Mouse (Mus musculus): ENCODE data around the gene Rab20. TPM values are rescaled to one million over a fixed set of nuclear protein-coding genes. Genes with fewer than 3 reads are reported as not detected.
A peak's percentile ranks its signal among the peaks of the same experiment; 100 is the strongest.

The Rab20 gene
- total and polyA plus RNA-seq, 2 experiments: 15.9 to 21.2 TPM

DNA sequence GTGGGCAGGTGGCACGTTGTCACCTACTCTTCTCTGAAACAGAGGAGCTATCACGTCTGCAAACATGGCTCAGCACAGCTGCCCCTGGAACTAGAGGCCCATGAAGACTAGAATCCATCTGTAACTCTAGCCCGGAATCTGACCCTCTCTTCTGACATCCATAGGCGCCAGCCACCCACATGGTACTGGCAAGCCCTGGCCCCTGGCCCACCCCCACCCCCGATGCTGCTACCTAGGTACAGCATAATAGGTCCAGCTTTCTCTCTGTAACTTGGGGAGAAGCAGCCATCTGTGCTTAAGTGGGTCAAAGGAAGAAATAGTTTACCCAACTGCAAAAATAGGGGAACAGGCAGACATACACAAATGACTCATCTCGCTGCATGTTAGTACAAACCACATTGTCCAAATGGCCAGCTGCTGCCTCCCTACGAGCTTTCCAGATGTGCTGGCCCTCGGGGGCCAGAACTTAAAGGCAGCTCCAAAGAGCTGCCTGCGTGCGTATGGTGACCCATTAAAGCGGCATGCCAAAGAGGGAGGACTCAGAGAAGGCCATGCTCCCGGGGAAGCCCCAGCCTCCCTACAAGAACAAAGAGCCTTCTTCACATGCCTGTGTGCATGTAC, 66.9 kb downstream of the Rab20 start:
- Histone ChIP-seq H3K36me3 (ENCODE audit: control insufficient read depth, insufficient read depth, low read length) (no peaks in the 10 kb centered on the region), H3K9ac (ENCODE audit: low read depth, low read length) (no peak overlapping the region), H3K4me1 (ENCODE audit: control insufficient read depth, insufficient read depth, low read length) (no peaks in the 10 kb centered on the region; the same call in 1 of the 2 replicates), H3K27ac (replicated peaks; ENCODE audit: insufficient read depth, low read depth, low read length) (no peak overlapping the region), H3K4me3 (ENCODE audit: insufficient read depth, low read depth, low read length) (no peak overlapping the region), H3K79me2 (ENCODE audit: control insufficient read depth, insufficient read depth, low read length) (no peaks in the 10 kb centered on the region), H3K27me3 (ENCODE audit: control insufficient read depth, insufficient read depth, low read length) (no peaks in the 10 kb centered on the region)
- TF ChIP-seq POLR2A (IDR thresholded peaks at IDR 0.05; ENCODE audit: extremely low read depth, insufficient read depth, low read length) (no peak), CTCF (IDR thresholded peaks at IDR 0.05; ENCODE audit: low read depth, low read length) (no peak)
- no peak for DNase-seq (ENCODE audit: extremely low read depth, low read depth, low spot score)
- WGBS: 86% methylated on average over 12 of the region's 12 CpGs

DNA sequence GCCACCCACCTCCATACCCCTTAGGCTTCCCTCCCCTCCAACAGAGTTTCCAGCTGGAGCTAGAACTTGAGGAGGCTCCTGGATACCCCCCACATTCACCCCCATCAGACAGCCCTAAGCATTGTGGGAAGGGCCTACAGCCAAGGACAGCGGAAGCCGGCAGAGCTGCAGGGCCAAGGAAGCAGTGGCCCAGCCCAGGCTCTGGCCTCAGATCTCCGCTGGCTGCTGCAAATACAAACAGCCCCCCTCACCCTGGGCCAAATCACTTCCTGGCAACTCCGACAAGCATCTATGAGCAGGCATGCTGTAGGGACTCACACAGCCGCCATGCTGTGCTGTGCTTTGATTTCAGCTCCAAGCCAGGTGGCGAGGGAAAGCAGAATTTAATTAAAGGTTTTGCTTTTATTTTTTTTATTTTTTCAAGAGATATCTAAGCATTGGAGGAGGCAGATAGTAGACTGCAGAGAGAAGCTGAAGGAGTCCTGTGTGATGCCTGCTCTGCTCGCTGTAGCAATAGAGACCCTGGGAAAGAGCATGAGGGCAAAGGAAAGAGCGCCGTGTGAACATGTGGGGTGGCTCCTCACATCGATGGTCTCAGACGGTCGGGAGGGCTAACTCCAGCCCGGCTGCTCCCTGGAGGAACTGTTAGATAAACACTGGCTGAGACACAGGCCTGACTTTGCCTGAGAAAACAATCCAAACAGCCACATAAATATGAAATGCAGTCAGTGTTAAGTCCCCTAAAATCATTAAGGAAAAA, 72.6 kb downstream of the Rab20 start:
- 71% methylated on average over 13 of the region's 13 CpGs for WGBS
- Histone ChIP-seq H3K79me2 (ENCODE audit: control insufficient read depth, insufficient read depth, low read length) (no peaks in the 10 kb centered on the region), H3K27ac (replicated peaks; ENCODE audit: insufficient read depth, low read depth, low read length) (peak overlapping the region; percentile 63), H3K9ac (ENCODE audit: low read depth, low read length) (no peak overlapping the region), H3K27me3 (ENCODE audit: control insufficient read depth, insufficient read depth, low read length) (no peaks in the 10 kb centered on the region), H3K36me3 (ENCODE audit: control insufficient read depth, insufficient read depth, low read length) (no peaks in the 10 kb centered on the region), H3K4me3 (ENCODE audit: insufficient read depth, low read depth, low read length) (no peak overlapping the region), H3K4me1 (ENCODE audit: control insufficient read depth, insufficient read depth, low read length) (no peaks in the 10 kb centered on the region)
- no peak for TF ChIP-seq POLR2A (IDR thresholded peaks at IDR 0.05; ENCODE audit: extremely low read depth, insufficient read depth, low read length)
- TF ChIP-seq CTCF (IDR thresholded peaks at IDR 0.05; ENCODE audit: low read depth, low read length): 0 out of 2 replicates have a peak, but pooled peaks have one; percentile 1
- DNase-seq (ENCODE audit: extremely low read depth, low read depth, low spot score): peak; percentile 35

DNA sequence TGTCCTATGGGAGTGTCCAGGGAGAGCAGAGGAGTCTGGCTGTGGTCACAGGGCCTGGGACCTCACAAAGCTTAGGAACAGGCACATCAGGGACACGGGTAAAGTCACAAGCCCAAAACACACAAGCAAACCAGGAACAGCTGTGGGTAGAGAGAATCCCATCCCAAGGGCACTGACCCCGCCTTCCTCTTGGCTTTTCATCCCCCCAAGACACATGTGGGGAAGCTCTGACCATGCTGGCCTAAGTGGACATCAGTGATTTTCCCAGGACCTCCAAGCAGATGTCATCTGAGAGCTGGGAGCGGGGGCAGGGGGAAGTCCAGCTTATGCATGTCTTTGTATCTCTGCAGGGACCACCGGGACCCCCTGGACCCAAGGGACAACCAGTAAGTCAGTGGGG, 73.9 kb downstream of the Rab20 start:
- 79% methylated on average over 4 of the region's 4 CpGs for WGBS
- DNase-seq (ENCODE audit: extremely low read depth, low read depth, low spot score): no peak
- H3K4me3 ChIP-seq (ENCODE audit: insufficient read depth, low read depth, low read length): no peak overlapping the region

DNA sequence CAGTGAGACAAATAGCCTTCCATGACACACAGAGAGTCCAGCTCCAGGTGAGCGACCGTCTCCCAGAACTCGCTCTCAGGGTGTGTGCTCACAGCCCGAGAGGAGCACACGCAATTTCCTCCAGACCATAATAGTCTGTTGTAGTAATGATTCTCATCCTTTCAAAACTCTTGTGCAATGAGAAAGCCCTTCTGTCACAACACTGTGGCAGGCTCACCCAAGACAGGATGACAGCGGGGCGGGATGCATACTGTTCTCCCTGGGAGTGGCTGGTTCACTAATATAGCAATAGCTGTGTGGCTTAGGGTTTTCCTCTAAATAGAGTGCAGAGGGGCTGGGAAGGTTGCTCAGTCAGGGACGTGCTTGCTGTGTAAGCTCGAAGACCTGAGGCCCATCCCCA, 74.7 kb downstream of the Rab20 start:
- 94% methylated on average over 9 of the region's 9 CpGs for WGBS

More for the DNA sequence above, 73.9 kb downstream of the Rab20 start:
- no peak for TF ChIP-seq POLR2A (IDR thresholded peaks at IDR 0.05; ENCODE audit: extremely low read depth, insufficient read depth, low read length)
- no peak for TF ChIP-seq CTCF (IDR thresholded peaks at IDR 0.05; ENCODE audit: low read depth, low read length)
- Histone ChIP-seq H3K27me3 (ENCODE audit: control insufficient read depth, insufficient read depth, low read length) (no peaks in the 10 kb centered on the region), H3K79me2 (ENCODE audit: control insufficient read depth, insufficient read depth, low read length) (no peaks in the 10 kb centered on the region), H3K4me1 (ENCODE audit: control insufficient read depth, insufficient read depth, low read length) (no peaks in the 10 kb centered on the region), H3K9ac (ENCODE audit: low read depth, low read length) (no peak overlapping the region), H3K36me3 (ENCODE audit: control insufficient read depth, insufficient read depth, low read length) (no peaks in the 10 kb centered on the region), H3K27ac (replicated peaks; ENCODE audit: insufficient read depth, low read depth, low read length) (no peak overlapping the region)

More for the DNA sequence above, 74.7 kb downstream of the Rab20 start:
- no peak for DNase-seq (ENCODE audit: extremely low read depth, low read depth, low spot score)
- no peaks in the 10 kb centered on the region for H3K79me2 ChIP-seq (ENCODE audit: control insufficient read depth, insufficient read depth, low read length)
- H3K27me3 ChIP-seq (ENCODE audit: control insufficient read depth, insufficient read depth, low read length): no peaks in the 10 kb centered on the region
- H3K4me3 ChIP-seq (ENCODE audit: insufficient read depth, low read depth, low read length): no peak overlapping the region
- TF ChIP-seq POLR2A (IDR thresholded peaks at IDR 0.05; ENCODE audit: extremely low read depth, insufficient read depth, low read length): no peak
- TF ChIP-seq CTCF (IDR thresholded peaks at IDR 0.05; ENCODE audit: low read depth, low read length): no peak
- H3K4me1 ChIP-seq (ENCODE audit: control insufficient read depth, insufficient read depth, low read length): no peaks in the 10 kb centered on the region
- no peak overlapping the region for H3K27ac ChIP-seq (replicated peaks; ENCODE audit: insufficient read depth, low read depth, low read length)
- no peaks in the 10 kb centered on the region for H3K36me3 ChIP-seq (ENCODE audit: control insufficient read depth, insufficient read depth, low read length)
- H3K9ac ChIP-seq (ENCODE audit: low read depth, low read length): no peak overlapping the region

Other genes starting within 250 kb of the Rab20 start
- gene Col4a2, start 165.9 kb downstream of the Rab20 start, total RNA-seq (2014; rRNA removed): 7.7 and 10.9 TPM in 2 replicates
- gene Col4a2, start 165.9 kb downstream of the Rab20 start, polyA plus RNA-seq (2012; rRNA removed): 6.1 and 8.0 TPM in 2 replicates
- gene Col4a1, start 165.9 kb downstream of the Rab20 start, total RNA-seq (2014; rRNA removed): 25.7 and 28.3 TPM in 2 replicates
- gene Col4a1, start 165.9 kb downstream of the Rab20 start, polyA plus RNA-seq (2012; rRNA removed): 21.8 and 29.1 TPM in 2 replicates
- gene Naxd, start 18.8 kb upstream of the Rab20 start, total RNA-seq (2014; rRNA removed): 84.7 and 94.8 TPM in 2 replicates
- 110 and 112 TPM in 2 replicates for gene Naxd, start 18.8 kb upstream of the Rab20 start, polyA plus RNA-seq (2012; rRNA removed)
- 22.6 and 23.9 TPM in 2 replicates for gene Cars2, start 72.1 kb upstream of the Rab20 start, total RNA-seq (2014; rRNA removed)
- gene Cars2, start 72.1 kb upstream of the Rab20 start, polyA plus RNA-seq (2012; rRNA removed): 27.0 and 31.2 TPM in 2 replicates
- 5.8 and 9.5 TPM in 2 replicates for gene Ing1, start 76.9 kb upstream of the Rab20 start, total RNA-seq (2014; rRNA removed)
- gene Ing1, start 76.9 kb upstream of the Rab20 start, polyA plus RNA-seq (2012; rRNA removed): 5.5 and 6.5 TPM in 2 replicates
- gene Ankrd10, start 157.0 kb upstream of the Rab20 start, total RNA-seq (2014; rRNA removed): 13.5 and 15.1 TPM in 2 replicates
- 8.9 and 12.3 TPM in 2 replicates for gene Ankrd10, start 157.0 kb upstream of the Rab20 start, polyA plus RNA-seq (2012; rRNA removed)
- not detected in 2 replicates for gene 1700016D06Rik, start 222.4 kb upstream of the Rab20 start, total RNA-seq (2014; rRNA removed)
- not detected in 2 replicates for gene 1700016D06Rik, start 222.4 kb upstream of the Rab20 start, polyA plus RNA-seq (2012; rRNA removed)
- 15.8 and 19.3 TPM in 2 replicates for gene Arhgef7, start 249.0 kb upstream of the Rab20 start, total RNA-seq (2014; rRNA removed)
- gene Arhgef7, start 249.0 kb upstream of the Rab20 start, polyA plus RNA-seq (2012; rRNA removed): 11.0 and 12.4 TPM in 2 replicates

Measured in liver, adult 2 months (tissue).